In genomic region chr12:110813624-110814023, GRCm38 (mm10) we compare ENCODE assay signal across 21 mouse cellular contexts. TPM values are rescaled to one million over a fixed set of nuclear protein-coding genes. Genes with fewer than 3 reads are reported as not detected.
DNase-seq lines count a peak whose midpoint lies in the region; ATAC-seq and TF ChIP-seq lines count a peak whose summit lies in the region.
"Had no signal": no experiment of that assay in that cellular context is flagged by ENCODE, and none has a peak within 500 bp of the region (broad histone marks: within the 10 kb centered on the region; RNA-seq: fewer than 3 reads in every experiment).

No protein-coding gene starts in this region.

- TF ChIP-seq RAD21 in CH12.LX (IDR thresholded peaks at IDR 0.05; ENCODE audit: low read depth, low read length): no peak

- no peaks in the 10 kb centered on the region for H3K79me2 ChIP-seq in CH12.LX (replicated peaks; ENCODE audit: control insufficient read depth, extremely low read depth, insufficient read depth, poor library complexity, severe bottlenecking)

- no peak for ATAC-seq in midbrain, embryonic 11.5 days (ENCODE audit: low FRiP score)
- ATAC-seq in midbrain, embryonic 15.5 days (replicated peaks): no peak
- ATAC-seq: activated CD4-positive, CD25-positive, alpha-beta regulatory T cell, adult 4 months; CD4-positive, CD25-positive, alpha-beta regulatory T cell, adult 4 months; Patski had no signal

- dilution Hi-C loops in CH12.LX (cut with MboI; ENCODE audit: extremely low pct_ligation_motif_present, extremely low pct_unique_long_range_greater_than_20kb, low sequenced_read_pairs): no loop called here

- no peaks in the 10 kb centered on the region for H3K9me3 ChIP-seq in midbrain, embryonic 11.5 days (ENCODE audit: control insufficient read depth, low read length)
- no peaks in the 10 kb centered on the region for H3K9me3 ChIP-seq in midbrain, embryonic 15.5 days
- no peaks in the 10 kb centered on the region for H3K9me3 ChIP-seq in CH12.LX (replicated peaks; ENCODE audit: low read length)

- DNase-seq in midbrain, embryonic 11.5 days (ENCODE audit: low spot score, missing footprints): peak; percentile 19
- DNase-seq in A20 (ENCODE audit: low read depth, low spot score) (peak; percentile 61), CH12.LX (ENCODE audit: extremely low read depth) (peak; percentile 82)
- DNase-seq in splenic B cell, adult 2 months (ENCODE audit: low read depth, low spot score): peak; percentile 46
- no peak for DNase-seq in left cerebral cortex, postnatal 10 days (ENCODE audit: extremely low spot score in 1 of 2, low spot score in 2 of 2)
- DNase-seq in right cerebral cortex, postnatal 25 days: no peak
- no peak for DNase-seq in heart, adult 8-10 months (ENCODE audit: low spot score)
- DNase-seq: adrenal gland, adult 2 months; adrenal gland, adult 8-10 months; adrenal gland, postnatal 10 days; adrenal gland, postnatal 14 days; adrenal gland, postnatal 25 days; adrenal gland, postnatal 36 days; cerebellum, adult 11 months; cerebellum, adult 11-12 months; cerebellum, adult 18-20 months; cerebellum, adult 2 months had no signal

- no peaks in the 10 kb centered on the region for H3K27me3 ChIP-seq in midbrain, embryonic 11.5 days (ENCODE audit: control insufficient read depth, insufficient read depth, low read length)
- H3K27me3 ChIP-seq in midbrain, embryonic 15.5 days (replicated peaks): no peaks in the 10 kb centered on the region
- H3K27me3 ChIP-seq in CH12.LX (replicated peaks): no peaks in the 10 kb centered on the region
- H3K27me3 ChIP-seq in splenic B cell, adult 2 months (ENCODE audit: control insufficient read depth, insufficient read depth, low read length, poor library complexity, severe bottlenecking): no peaks in the 10 kb centered on the region
- H3K27me3 ChIP-seq: Patski had no signal

- TF ChIP-seq CTCF in CH12.LX (conservative IDR thresholded peaks at IDR 0.05 in 1 of 2, IDR thresholded peaks at IDR 0.05 in 1 of 2; ENCODE audit: low read depth in 2 of 2, low read length in 2 of 2): no peak

- intact Hi-C loops in left cerebral cortex, postnatal 10 days (cut with DNase I): no loop called here

- no peaks in the 10 kb centered on the region; the same call in 1 of the 2 replicates for H3K36me3 ChIP-seq in midbrain, embryonic 11.5 days (ENCODE audit: control insufficient read depth, insufficient read depth, low read length)
- H3K36me3 ChIP-seq in midbrain, embryonic 15.5 days (replicated peaks): peaks cover 3% of the 10 kb centered on the region; the same call in 1 of the 2 replicates
- H3K36me3 ChIP-seq in CH12.LX (replicated peaks in 1 of 2; ENCODE audit: control insufficient read depth in 1 of 2, insufficient read depth in 1 of 2, low read length in 1 of 2): peaks cover 2 to 31% of the 10 kb centered on the region in 2 experiments
- H3K36me3 ChIP-seq in splenic B cell, adult 2 months (ENCODE audit: control insufficient read depth, insufficient read depth, low read length, poor library complexity, severe bottlenecking): no peaks in the 10 kb centered on the region

- peaks cover 1% of the 10 kb centered on the region; the same call in 1 of the 2 replicates for H3K4me1 ChIP-seq in midbrain, embryonic 11.5 days (ENCODE audit: control insufficient read depth, insufficient read depth, low read length)
- no peaks in the 10 kb centered on the region for H3K4me1 ChIP-seq in midbrain, embryonic 15.5 days
- peaks cover 12 to 43% of the 10 kb centered on the region in 2 experiments for H3K4me1 ChIP-seq in CH12.LX (ENCODE audit: control insufficient read depth in 1 of 2, insufficient read depth in 2 of 2)

- H3K4me3 ChIP-seq in midbrain, embryonic 11.5 days (ENCODE audit: low read depth, low read length): no peak overlapping the region
- no peak overlapping the region for H3K4me3 ChIP-seq in midbrain, embryonic 15.5 days
- peak overlapping the region; percentile 13 to 52 (median 50) for H3K4me3 ChIP-seq in CH12.LX (replicated peaks in 1 of 3; ENCODE audit: low read depth in 2 of 3, low read length in 2 of 3, poor library complexity in 1 of 3)

- no peak for TF ChIP-seq EP300 in CH12.LX (IDR thresholded peaks at IDR 0.05; ENCODE audit: low read length)

- in situ Hi-C loops in CH12.LX (cut with MboI; ENCODE audit: low pct_ligation_motif_present, low pct_unique_long_range_greater_than_20kb, low sequenced_read_pairs): no loop called here

- H3K27ac ChIP-seq in midbrain, embryonic 11.5 days (ENCODE audit: low read depth, low read length): no peak overlapping the region
- H3K27ac ChIP-seq in midbrain, embryonic 15.5 days: no peak overlapping the region
- peak overlapping the region; percentile 93 for H3K27ac ChIP-seq in CH12.LX (ENCODE audit: insufficient read depth, low read depth)

- H3K9ac ChIP-seq in midbrain, embryonic 11.5 days (ENCODE audit: low read length): no peak overlapping the region
- no peak overlapping the region for H3K9ac ChIP-seq in midbrain, embryonic 15.5 days
- H3K9ac ChIP-seq in CH12.LX (ENCODE audit: insufficient read depth, low read depth): peak overlapping the region; percentile 23; the same call in 1 of the 2 replicates

- TF ChIP-seq POLR2A in CH12.LX (IDR thresholded peaks at IDR 0.05; ENCODE audit: low read depth, low read length): peak; percentile 36; the same call in 1 of the 2 replicates

- no peak overlapping the region for H3K4me2 ChIP-seq in midbrain, embryonic 11.5 days
- H3K4me2 ChIP-seq in midbrain, embryonic 15.5 days: no peak overlapping the region
- H3K4me2 ChIP-seq in CH12.LX (ENCODE audit: insufficient read depth, low read depth, poor library complexity, severe bottlenecking): peak overlapping the region; percentile 63

- 95% methylated on average over 6 of the region's 6 CpGs for WGBS in midbrain, embryonic 11.5 days
- 95% methylated on average over 6 of the region's 6 CpGs for WGBS in midbrain, embryonic 15.5 days

TF ChIP-seq in CH12.LX, 34 proteins besides CTCF, POLR2A, EP300 and RAD21:
- TF ChIP-seq IRF4 (IDR thresholded peaks at IDR 0.05; ENCODE audit: low read depth, low read length) (no peak), MXI1 (IDR thresholded peaks at IDR 0.05; ENCODE audit: low read depth, low read length) (peak; percentile 75), UBTF (IDR thresholded peaks at IDR 0.05; ENCODE audit: low read depth, low read length) (0 out of 2 replicates have a peak, but pooled peaks have one; percentile 6), NELFE (IDR thresholded peaks at IDR 0.05; ENCODE audit: low read depth, low read length) (no peak), RCOR1 (conservative IDR thresholded peaks at IDR 0.05; ENCODE audit: low read depth, low read length) (no peak), TBP (conservative IDR thresholded peaks at IDR 0.05; ENCODE audit: low read depth, low read length) (peak; percentile 58; the same call in 1 of the 2 replicates), BHLHE40 (IDR thresholded peaks at IDR 0.05; ENCODE audit: low read depth, low read length) (peak; percentile 28; the same call in 1 of the 2 replicates), MAFK (IDR thresholded peaks at IDR 0.05; ENCODE audit: insufficient replicate concordance, low read length) (no peak), ELF1 (IDR thresholded peaks at IDR 0.05; ENCODE audit: low read depth, low read length) (no peak), POLR2AphosphoS2 (IDR thresholded peaks at IDR 0.05; ENCODE audit: low read depth, low read length) (no peak), TCF12 (IDR thresholded peaks at IDR 0.05; ENCODE audit: low read depth, low read length) (peak; percentile 64), ETS1 (conservative IDR thresholded peaks at IDR 0.05; ENCODE audit: low read depth, low read length) (0 out of 2 replicates have a peak, but pooled peaks have one; percentile 11), SIN3A (IDR thresholded peaks at IDR 0.05; ENCODE audit: low read length) (peak; percentile 78), MAZ (IDR thresholded peaks at IDR 0.05; ENCODE audit: low read depth, low read length) (no peak), NRF1 (IDR thresholded peaks at IDR 0.05; ENCODE audit: low read depth, low read length) (no peak)

RNA-seq across cellular contexts. Expression of gene Mok, which starts 27.1 kb away (rescaled TPM):
- 11.1 and 11.8 TPM in 2 replicates for polyA plus RNA-seq in midbrain, embryonic 11.5 days (2014; fragmentation: Nextera tagmentation; extraction: Ambion mirVana)
- polyA plus RNA-seq in midbrain, embryonic 15.5 days (2015; fragmentation: Nextera tagmentation; extraction: Ambion mirVana): 17.0 and 17.2 TPM in 2 replicates
- total RNA-seq in CH12.LX (2012; rRNA removed) (5.5 and 9.8 TPM in 2 replicates), CH12.LX (2014; rRNA removed) (5.8 and 7.1 TPM in 2 replicates)
- 9.1 and 11.0 TPM in 2 replicates for polyA plus RNA-seq in CH12.LX (2012; ENCODE audit: insufficient read length, low read depth)
- 10 to 100 TPM; 11.9 to 13.5 TPM for total RNA-seq in left cerebral cortex, postnatal 10 days (2021)
- under 1 TPM; 0.50 to 0.80 (median 0.70) TPM for total RNA-seq in heart, adult 8-10 months (2022)

RNA-seq across cellular contexts. Expression of gene Zfp839, which starts 36.4 kb away (rescaled TPM):
- 1.4 and 1.8 TPM in 2 replicates for polyA plus RNA-seq in midbrain, embryonic 11.5 days (2014; fragmentation: Nextera tagmentation; extraction: Ambion mirVana)
- 3.9 and 4.4 TPM in 2 replicates for polyA plus RNA-seq in midbrain, embryonic 15.5 days (2015; fragmentation: Nextera tagmentation; extraction: Ambion mirVana)
- total RNA-seq in CH12.LX (2012; rRNA removed) (7.8 and 9.1 TPM in 2 replicates), CH12.LX (2014; rRNA removed) (3.7 and 3.8 TPM in 2 replicates)
- 8.1 and 9.2 TPM in 2 replicates for polyA plus RNA-seq in CH12.LX (2012; ENCODE audit: insufficient read length, low read depth)
- total RNA-seq in left cerebral cortex, postnatal 10 days (2021): 1 to 10 TPM; 8.6 to 8.9 TPM
- total RNA-seq in heart, adult 8-10 months (2022): 10 to 100 TPM; 10.5 to 12.1 (median 11.1) TPM

Comparison
In these comparisons a context has a peak if more than half of its experiments do, and no peak if none do; other contexts are left out.
1. DNase-seq: peak in midbrain, embryonic 11.5 days (single experiment), A20 (single experiment), CH12.LX (single experiment) and splenic B cell, adult 2 months (single experiment); none in left cerebral cortex, postnatal 10 days (0 of 2), right cerebral cortex, postnatal 25 days (single experiment) and heart, adult 8-10 months (single experiment).
2. H3K4me3 ChIP-seq: peak in CH12.LX (3 of 3); none in midbrain, embryonic 11.5 days (single experiment) and midbrain, embryonic 15.5 days (single experiment).